Mouse (Mus musculus) heart, adult 8-10 months (tissue): ENCODE measurements at regions not wholly inside any gene's neighbourhood (a gene's known extent, or its start where the extent isn't known, plus 50 kb on each side); places are given as distances from the start of the nearest gene placed in this dataset.

Source experiments
- DNase-seq: peaks from one replicate; pipeline ENCODE4 v3.0.0; 2022; ENCODE audit warnings: low spot score

DNA sequence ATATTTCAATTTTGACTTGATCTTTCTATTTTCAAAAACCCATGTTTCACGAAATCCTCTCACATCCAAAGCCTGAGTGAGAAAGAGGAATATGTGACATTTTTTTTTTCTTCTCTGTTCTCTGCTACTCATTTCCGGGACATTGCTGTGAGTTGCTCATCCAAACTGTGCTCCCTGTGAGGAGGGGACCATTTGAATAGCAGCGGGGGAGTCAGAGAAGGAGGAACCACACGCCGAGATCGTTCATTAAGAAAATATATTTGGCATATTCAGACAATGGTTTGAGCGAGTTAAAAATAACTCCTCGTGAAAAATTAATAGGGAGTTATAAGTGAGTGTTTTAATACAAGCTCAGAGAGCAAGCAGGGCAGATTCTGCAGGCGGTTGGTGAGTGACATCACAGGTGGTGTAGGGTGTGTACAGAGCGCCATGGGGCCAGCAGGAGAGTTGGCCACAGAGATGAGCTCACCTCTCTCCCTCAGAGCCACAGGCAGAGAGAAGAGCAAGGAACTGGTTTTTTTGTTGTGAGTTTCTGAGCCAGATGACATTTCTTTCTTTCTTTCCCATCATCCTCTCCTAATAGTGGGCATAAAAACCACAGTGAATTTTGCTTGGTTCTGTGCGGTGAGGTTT lies 54.4 kb upstream of the Calcoco1 start:
- no peak for DNase-seq

DNA sequence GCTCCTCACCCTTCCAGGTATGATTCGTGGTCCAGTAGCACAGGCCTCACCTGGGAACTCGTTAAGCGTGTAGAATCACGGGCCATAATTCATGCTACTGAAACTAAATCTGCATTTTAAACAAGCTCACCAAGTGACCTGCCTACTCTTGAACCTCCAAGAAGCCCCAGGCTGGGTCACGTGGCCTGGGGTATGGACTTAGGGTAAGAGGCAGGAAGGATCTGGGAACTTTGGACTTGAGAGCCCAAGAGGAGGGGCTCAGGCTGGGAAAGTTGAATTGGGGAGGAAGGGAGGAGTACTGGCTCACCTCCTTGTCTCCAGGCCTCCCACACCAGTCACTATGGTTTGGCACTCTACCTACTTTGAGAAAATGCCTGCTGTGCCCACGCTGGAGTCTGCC lies 58.6 kb upstream of the Calcoco1 start:
- DNase-seq: no peak

DNA sequence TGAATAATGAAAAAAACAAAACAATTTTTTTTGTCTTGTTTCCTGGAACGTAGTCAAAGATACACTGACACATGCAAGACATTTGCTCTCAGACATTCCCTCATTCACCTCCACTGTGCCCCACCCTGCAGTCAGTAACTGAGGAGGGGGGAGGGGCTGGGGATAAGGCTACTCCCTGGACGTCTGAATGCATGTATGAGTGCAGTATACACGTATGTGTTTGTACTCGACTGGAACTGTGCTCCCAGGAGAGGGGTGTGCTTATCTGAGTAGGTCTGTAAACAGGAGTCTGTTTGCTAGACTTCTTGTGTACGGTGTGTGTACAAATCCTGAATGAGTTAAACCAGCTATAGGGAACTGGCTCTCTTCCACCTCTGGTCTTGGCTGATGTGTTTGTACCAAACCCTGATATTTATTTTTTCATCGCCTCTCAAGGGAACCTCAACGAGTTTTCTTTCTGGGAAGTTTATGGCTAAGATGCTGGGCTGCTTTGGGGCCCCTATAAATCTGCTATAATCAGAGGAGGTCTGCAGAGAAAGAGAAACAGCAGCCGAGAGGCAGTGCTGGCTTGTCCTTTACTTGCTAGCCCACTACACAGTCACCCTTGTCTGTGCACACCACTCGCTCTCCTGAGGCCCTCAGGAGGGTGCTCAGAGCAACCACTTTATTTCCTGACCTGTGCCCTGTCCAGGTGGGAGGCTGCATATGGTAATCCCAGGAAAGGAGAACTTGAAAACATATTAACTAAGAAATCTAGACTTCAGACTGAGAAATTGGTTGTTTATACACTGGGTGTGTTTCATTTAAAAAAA lies 61.2 kb upstream of the Calcoco1 start:
- no peak for DNase-seq

DNA sequence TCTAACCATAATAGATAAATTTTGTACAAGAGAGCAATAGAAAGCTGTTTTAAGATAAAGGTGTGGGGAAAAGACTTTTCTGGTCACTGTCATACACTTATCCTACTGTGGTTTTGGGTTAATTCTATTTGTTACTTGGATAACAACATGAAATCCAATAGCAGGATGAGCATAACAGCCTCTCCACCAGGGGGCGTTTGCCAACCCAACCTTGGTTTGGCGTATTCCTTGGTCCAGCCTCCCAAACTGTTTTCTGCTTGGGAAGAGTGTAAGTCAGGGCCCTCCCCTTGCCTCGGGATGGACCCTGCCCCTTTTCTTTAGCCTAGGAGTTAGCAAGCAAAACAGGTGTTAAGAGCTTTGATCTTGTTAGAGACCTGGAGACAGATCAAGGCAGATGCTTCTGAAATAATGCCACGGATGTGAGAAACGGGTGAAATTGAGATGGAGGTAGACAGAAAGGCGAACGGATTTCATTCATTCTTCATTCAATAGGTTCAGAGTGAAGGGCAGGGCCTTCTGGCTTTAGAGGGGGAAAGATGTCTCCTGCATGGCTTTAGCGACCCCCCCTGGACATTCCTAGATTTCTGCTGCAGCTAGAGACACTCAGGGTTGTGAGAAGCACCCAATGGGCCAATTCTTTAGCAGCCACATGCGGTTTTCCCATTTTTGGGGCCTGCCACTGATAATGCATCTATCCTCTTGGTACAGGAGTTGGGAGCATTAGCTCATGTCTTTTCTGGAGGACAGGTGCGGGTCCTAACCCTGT lies 63.3 kb upstream of the Calcoco1 start:
- DNase-seq: peak; percentile 19

DNA sequence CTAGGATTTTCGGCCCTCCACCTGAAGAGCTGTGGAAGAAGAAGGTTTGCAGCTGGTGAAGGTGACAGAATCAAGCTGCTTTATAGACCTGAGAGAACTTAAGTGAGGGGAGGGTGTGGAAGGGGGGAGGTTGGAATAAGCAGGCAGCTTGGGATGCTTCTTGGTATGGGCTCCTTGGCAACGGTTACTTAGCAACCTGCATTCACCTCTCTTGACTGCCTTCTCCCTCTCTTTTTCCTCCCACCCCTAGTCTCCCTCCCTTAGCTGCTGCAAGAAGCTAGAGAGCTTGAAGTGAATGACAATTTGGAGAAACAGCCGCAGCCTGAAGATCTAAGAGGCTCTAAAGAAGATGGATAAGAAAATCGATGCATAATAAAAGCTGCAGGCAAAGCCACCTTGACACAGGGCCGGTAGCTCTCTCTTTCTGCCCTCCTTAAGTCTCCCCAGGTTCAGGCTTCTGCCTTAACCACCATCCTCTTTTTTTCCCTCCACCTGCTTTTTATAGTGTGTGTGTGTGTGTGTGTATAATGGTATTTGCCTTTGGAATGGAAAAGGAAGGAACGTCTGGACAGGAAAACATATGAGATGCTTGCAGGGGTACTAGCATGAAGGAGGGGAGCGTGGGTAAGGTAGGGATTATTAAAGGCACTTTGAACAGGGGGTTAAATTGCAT lies 67.0 kb upstream of the Calcoco1 start:
- no peak for DNase-seq

DNA sequence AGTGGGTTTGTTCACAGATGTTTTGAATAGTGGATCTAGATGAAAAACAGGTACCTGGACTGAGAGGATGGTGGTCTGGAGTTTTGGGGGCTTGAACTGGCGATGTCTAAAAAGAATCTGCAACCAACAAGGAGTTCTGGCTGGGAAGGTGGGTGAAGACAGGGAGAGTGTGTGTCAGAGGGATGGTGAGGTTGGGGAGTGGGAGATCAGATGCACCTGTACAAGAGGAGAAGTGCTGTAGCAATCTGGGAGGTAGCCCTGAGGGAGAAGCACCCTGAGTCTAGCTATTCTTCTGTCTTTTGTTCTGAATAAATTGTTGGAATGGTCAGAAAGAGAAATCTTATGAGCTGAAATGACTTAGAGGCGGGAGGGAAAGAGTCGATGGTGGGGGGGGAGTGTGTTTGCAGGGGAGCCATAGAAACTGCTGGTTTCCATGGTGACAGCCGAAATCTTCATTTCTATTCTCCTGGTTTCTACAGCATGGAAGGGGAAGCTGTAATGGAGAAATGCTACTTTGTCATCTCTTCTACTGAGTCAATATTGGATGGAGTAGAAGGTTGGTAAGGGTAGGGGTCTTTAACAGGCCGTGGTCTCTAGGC lies 75.1 kb upstream of the Calcoco1 start:
- DNase-seq: no peak

DNA sequence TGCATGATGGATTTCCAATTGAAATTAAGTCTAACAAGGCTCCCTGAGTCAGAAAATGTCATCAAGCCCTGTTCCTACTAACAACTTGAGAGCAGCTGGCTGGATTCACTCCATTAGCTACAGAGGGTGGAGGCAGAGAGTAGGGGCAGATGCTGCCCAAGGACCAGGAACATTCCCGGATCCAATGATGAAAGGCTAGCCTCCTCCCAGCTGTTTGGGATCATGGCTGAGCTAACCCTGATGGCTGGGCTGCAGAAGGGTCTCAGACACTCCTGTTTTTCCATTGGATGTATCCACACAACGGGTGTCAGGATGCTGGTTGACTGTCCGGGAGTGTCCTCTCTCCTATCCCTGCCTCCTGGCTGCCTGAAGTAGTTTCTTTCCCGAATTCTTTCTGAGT lies 78.1 kb upstream of the Calcoco1 start:
- DNase-seq: no peak

DNA sequence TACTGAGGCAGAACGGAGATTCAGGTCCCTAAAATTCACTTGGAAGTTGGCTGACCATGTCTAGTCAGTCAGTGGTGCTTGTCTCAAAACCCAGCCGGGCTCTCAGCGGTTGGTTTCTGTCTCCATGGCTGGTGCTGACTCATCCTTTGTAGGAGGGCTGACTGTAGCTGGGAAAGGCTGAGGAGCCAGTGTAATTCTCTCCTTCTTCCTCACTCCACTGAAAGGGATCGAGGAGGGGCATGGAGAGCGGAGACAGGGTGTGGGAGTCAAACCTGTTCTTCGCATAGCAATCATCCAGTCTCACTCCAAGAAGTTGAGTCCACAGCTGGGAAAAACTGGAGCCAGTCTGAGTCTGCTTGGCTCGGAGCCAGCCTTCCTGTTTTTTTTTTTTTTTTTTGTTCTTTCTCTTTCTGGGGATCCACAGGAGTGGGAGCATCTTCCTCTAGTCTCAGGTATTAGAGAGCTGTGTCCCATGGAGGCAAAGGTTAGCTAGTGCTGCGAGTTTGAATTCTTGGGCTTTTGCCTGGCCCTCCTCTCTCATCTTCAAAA lies 80.4 kb upstream of the Calcoco1 start:
- no peak for DNase-seq

DNA sequence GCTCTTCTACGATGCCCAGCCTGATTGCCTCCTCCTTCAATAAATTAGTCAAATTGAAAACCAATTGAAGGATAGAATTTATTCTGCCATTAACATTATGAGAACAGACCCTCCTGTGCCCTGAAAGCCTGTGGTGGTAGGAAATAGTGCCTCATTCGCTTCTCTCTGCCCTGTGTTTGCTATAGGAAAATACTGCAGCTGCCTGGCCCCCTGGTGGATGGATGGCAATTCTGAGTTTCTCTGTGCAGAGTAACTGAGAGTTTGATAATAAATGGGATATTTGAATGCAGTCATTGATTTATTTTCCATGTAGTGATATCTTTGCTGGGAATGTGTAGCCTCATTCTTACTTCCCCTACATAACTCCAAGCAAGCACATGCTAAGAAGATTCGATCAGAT lies 85.4 kb upstream of the Calcoco1 start:
- DNase-seq: no peak

DNA sequence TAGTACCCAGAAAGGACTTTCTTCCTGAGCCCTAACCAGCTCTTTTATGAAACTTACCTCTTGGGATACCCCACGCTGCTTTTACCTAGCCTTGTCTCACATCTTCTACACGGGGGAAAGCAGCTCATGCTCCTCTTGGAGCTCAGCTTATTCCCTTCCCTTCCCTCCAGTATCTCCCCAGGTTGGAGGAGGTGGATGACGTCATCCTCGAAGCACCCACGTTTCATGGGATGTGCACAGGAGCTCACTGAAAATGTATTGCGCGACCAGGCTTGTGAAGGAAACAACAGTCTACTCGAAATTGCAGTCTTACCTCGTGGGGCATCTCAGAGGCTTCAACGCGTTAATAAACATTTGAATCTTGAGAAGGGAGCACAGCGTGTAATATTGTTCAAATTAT lies 97.2 kb upstream of the Calcoco1 start:
- no peak for DNase-seq

DNA sequence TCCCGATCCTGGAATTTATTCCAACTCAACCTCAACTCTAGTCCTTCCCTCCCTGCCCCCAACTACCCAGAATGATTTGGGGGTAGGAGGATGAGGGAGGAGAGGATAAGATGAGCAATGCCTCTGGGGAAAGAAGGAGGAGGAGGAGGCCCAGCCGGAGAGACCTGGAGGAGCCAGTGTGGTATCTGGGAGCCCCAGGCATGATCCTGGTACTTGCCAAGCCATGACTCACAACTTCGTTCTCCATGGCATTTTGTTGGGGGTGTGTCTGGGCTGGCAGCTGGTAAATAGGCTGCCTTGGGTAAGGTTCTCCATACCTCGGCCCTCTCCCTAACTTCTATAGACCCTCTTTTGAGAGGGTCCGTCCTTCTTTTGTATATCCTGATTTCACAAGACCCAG lies 81.2 kb upstream of the Hoxc13 start:
- DNase-seq: peak; percentile 0

DNA sequence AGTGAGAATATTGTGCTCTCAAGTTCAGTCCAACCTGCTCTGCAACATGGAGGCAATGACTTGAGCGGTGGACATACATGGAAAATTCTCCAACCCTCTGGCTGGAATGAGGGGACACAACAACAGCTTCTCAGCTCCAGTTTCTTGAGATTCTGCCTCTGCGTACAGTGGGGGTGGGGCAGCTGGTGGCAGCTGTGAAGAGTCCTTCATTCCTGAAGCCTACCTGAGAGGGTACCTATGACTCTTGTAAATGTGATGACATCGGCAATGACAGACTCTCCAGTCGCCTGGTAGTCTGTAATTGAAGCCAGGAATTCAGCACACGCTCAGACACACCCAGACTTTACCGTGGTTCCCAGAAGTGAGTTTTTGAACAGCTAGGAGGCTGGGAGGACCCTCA lies 58.5 kb upstream of the Hoxc13 start:
- no peak for DNase-seq

DNA sequence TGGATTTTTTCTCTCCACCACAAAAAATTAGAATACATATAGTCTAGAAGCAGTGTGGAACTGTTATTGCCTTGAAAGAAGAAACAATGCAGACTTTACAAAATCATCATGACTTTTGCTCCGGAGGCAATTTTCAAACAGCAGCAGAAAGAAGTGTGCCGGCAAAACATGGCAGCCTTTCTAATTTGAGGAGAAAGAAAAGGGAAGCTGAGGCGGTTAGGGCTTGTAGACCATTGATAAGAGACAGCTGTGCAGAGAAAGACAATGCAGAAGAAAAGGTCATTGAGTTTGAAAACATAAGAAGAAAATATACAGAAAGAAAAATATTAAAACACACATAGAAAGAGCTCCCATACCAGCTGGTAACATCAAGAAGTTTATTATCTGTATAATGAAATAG lies 54.1 kb upstream of the Hoxc13 start:
- no peak for DNase-seq
